Mouse (Mus musculus) CH12.LX (cell line): ENCODE data around the gene Msh3. TPM values are rescaled to one million over a fixed set of nuclear protein-coding genes. Genes with fewer than 3 reads are reported as not detected.

Source experiments
- DNase-seq: peaks from one replicate; pipeline ENCODE4 v3.0.0-alpha.2; 2013; ENCODE audit errors: extremely low read depth
- H3K27ac ChIP-seq: 2 replicates; pipeline ENCODE4 v1.5.1; 2012; ENCODE audit warnings: low read depth, mild to moderate bottlenecking, control low read depth, moderate library complexity; ENCODE audit not compliant: insufficient read depth
- H3K27me3 ChIP-seq: replicated peaks from 2 replicates; pipeline ENCODE3; 2012; ENCODE audit warnings: inconsistent platforms
- H3K36me3 ChIP-seq, 2 experiments: replicated peaks in 1 of 2; 2 replicates each; pipeline versions ENCODE3 to v1.6.1; 2012; ENCODE audit warnings: inconsistent platforms in 1 of 2, low read length in 1 of 2, mild to moderate bottlenecking in 1 of 2, mixed read lengths in 1 of 2, moderate library complexity in 1 of 2; ENCODE audit not compliant: control insufficient read depth in 1 of 2, insufficient read depth in 1 of 2
- H3K4me1 ChIP-seq, 2 experiments: 2 replicates each; pipeline ENCODE4 v1.6.1; 2012; ENCODE audit warnings: inconsistent platforms in 1 of 2, moderate library complexity in 1 of 2; ENCODE audit not compliant: insufficient read depth in 2 of 2, control insufficient read depth in 1 of 2
- H3K4me2 ChIP-seq: 2 replicates; pipeline ENCODE4 v1.6.1; 2012; ENCODE audit warnings: low read depth, mild to moderate bottlenecking, control low read depth; ENCODE audit not compliant: poor library complexity, insufficient read depth, severe bottlenecking
- H3K4me3 ChIP-seq, 3 experiments: fragments of 150-350 bp in 1 of 3; sonication (generic) in 1 of 3; replicated peaks in 1 of 3; 2 replicates each; pipeline versions ENCODE3 to v1.5.1; 2011 to 2012; ENCODE audit warnings: low read depth in 2 of 3, low read length in 2 of 3, mild to moderate bottlenecking in 2 of 3, moderate library complexity in 2 of 3, control low read depth in 1 of 3, improper control_type of control experiment in 1 of 3, inconsistent platforms in 1 of 3, mixed read lengths in 1 of 3; ENCODE audit not compliant: poor library complexity in 1 of 3
- H3K79me2 ChIP-seq: replicated peaks from 2 replicates; pipeline ENCODE4 v1.6.1; 2012; ENCODE audit warnings: mild to moderate bottlenecking, moderate library complexity; ENCODE audit not compliant: control insufficient read depth, poor library complexity, insufficient read depth, severe bottlenecking; ENCODE audit errors: extremely low read depth
- H3K9ac ChIP-seq: 2 replicates; pipeline ENCODE4 v1.6.1; 2012; ENCODE audit warnings: low read depth, mild to moderate bottlenecking, control low read depth, moderate library complexity; ENCODE audit not compliant: insufficient read depth
- H3K9me3 ChIP-seq: replicated peaks from 2 replicates; pipeline ENCODE3; 2012; ENCODE audit warnings: low read length, inconsistent platforms, mixed read lengths
- BHLHE40 ChIP-seq: IDR thresholded peaks from 2 replicates; pipeline ENCODE4 v1.6.1; 2011; ENCODE audit warnings: mild to moderate bottlenecking, low read depth, low read length, improper control_type of control experiment
- CTCF ChIP-seq, 2 experiments: IDR thresholded peaks in 1 of 2; conservative IDR thresholded peaks in 1 of 2; 2 replicates each; pipeline ENCODE4 v1.5.1; 2011 to 2012; ENCODE audit warnings: low read depth in 2 of 2, low read length in 2 of 2, improper control_type of control experiment in 1 of 2, inconsistent platforms in 1 of 2, mild to moderate bottlenecking in 1 of 2, moderate library complexity in 1 of 2
- EP300 ChIP-seq: IDR thresholded peaks from 2 replicates; pipeline ENCODE4 v1.6.1; 2011; ENCODE audit warnings: low read length, improper control_type of control experiment
- ETS1 ChIP-seq: conservative IDR thresholded peaks from 2 replicates; pipeline ENCODE4 v1.6.1; 2012; ENCODE audit warnings: low read depth, mild to moderate bottlenecking, inconsistent platforms, low read length, improper control_type of control experiment, moderate library complexity
- GABPA ChIP-seq: IDR thresholded peaks from 2 replicates; pipeline ENCODE4 v1.6.1; 2012; ENCODE audit warnings: low read depth, low read length, improper control_type of control experiment, inconsistent platforms; ENCODE audit not compliant: insufficient replicate concordance
- HCFC1 ChIP-seq: IDR thresholded peaks from 2 replicates; pipeline ENCODE4 v1.6.1; 2012; ENCODE audit warnings: low read depth, mild to moderate bottlenecking, inconsistent platforms, low read length, improper control_type of control experiment
- IRF4 ChIP-seq: IDR thresholded peaks from 2 replicates; pipeline ENCODE4 v1.6.1; 2014; ENCODE audit warnings: low read depth, mild to moderate bottlenecking, inconsistent platforms, low read length, improper control_type of control experiment
- JUND ChIP-seq: conservative IDR thresholded peaks from 2 replicates; pipeline ENCODE4 v1.6.1; 2011; ENCODE audit warnings: low read depth, low read length, improper control_type of control experiment
- KAT2A ChIP-seq: IDR thresholded peaks from 2 replicates; pipeline ENCODE4 v1.6.1; 2012; ENCODE audit warnings: low read length, improper control_type of control experiment, inconsistent platforms; ENCODE audit not compliant: insufficient replicate concordance
- MAFK ChIP-seq: IDR thresholded peaks from 2 replicates; pipeline ENCODE4 v1.6.1; 2011; ENCODE audit warnings: low read length, improper control_type of control experiment; ENCODE audit not compliant: insufficient replicate concordance
- MAZ ChIP-seq: IDR thresholded peaks from 2 replicates; pipeline ENCODE4 v1.6.1; 2012; ENCODE audit warnings: low read depth, mild to moderate bottlenecking, inconsistent platforms, low read length, improper control_type of control experiment, moderate library complexity
- MXI1 ChIP-seq: IDR thresholded peaks from 2 replicates; pipeline ENCODE4 v1.6.1; 2011; ENCODE audit warnings: mild to moderate bottlenecking, low read depth, low read length, improper control_type of control experiment
- MYC ChIP-seq: IDR thresholded peaks from 2 replicates; pipeline ENCODE4 v1.6.1; 2011; ENCODE audit warnings: low read depth, mild to moderate bottlenecking, improper control_type of control experiment, low read length
- NRF1 ChIP-seq: IDR thresholded peaks from 2 replicates; pipeline ENCODE4 v1.6.1; 2014; ENCODE audit warnings: low read depth, mild to moderate bottlenecking, inconsistent platforms, low read length, improper control_type of control experiment, moderate library complexity
- PAX5 ChIP-seq: IDR thresholded peaks from 2 replicates; pipeline ENCODE4 v1.6.1; 2012; ENCODE audit warnings: low read length, inconsistent platforms, mixed read lengths
- POLR2A ChIP-seq: IDR thresholded peaks from 2 replicates; pipeline ENCODE4 v1.6.1; 2011; ENCODE audit warnings: low read depth, mild to moderate bottlenecking, improper control_type of control experiment, low read length
- POLR2AphosphoS2 ChIP-seq: IDR thresholded peaks from 2 replicates; pipeline ENCODE4 v1.6.1; 2011; ENCODE audit warnings: low read depth, low read length, improper control_type of control experiment
- SMC3 ChIP-seq: IDR thresholded peaks from 2 replicates; pipeline ENCODE4 v1.6.1; 2011; ENCODE audit warnings: low read depth, low read length, improper control_type of control experiment
- TBP ChIP-seq: conservative IDR thresholded peaks from 2 replicates; pipeline ENCODE4 v1.6.1; 2011; ENCODE audit warnings: low read depth, low read length, improper control_type of control experiment
- TCF12 ChIP-seq: IDR thresholded peaks from 2 replicates; pipeline ENCODE4 v1.6.1; 2014; ENCODE audit warnings: low read depth, mild to moderate bottlenecking, inconsistent platforms, low read length, improper control_type of control experiment
- USF1 ChIP-seq: IDR thresholded peaks from 2 replicates; pipeline ENCODE4 v1.6.1; 2014; ENCODE audit warnings: low read depth, mild to moderate bottlenecking, inconsistent platforms, low read length, improper control_type of control experiment
- ZC3H11A ChIP-seq: IDR thresholded peaks from 2 replicates; pipeline ENCODE4 v1.6.1; 2012; ENCODE audit warnings: low read depth, mild to moderate bottlenecking, inconsistent platforms, low read length, improper control_type of control experiment
- ZKSCAN1 ChIP-seq: IDR thresholded peaks from 2 replicates; pipeline ENCODE4 v1.6.1; 2012; ENCODE audit warnings: low read depth, inconsistent platforms, low read length, improper control_type of control experiment, borderline replicate concordance
- ZMIZ1 ChIP-seq: IDR thresholded peaks from 2 replicates; pipeline ENCODE4 v1.6.1; 2012; ENCODE audit warnings: low read depth, mild to moderate bottlenecking, inconsistent platforms, low read length, improper control_type of control experiment
- ZNF384 ChIP-seq: IDR thresholded peaks from 2 replicates; pipeline ENCODE4 v1.6.1; 2012; ENCODE audit warnings: low read depth, low read length, improper control_type of control experiment, inconsistent platforms
- dilution Hi-C: fragments of 300-500 bp; cut with MboI; formaldehyde crosslinking; loops from 2 replicates; pipeline ENCODE4 v1.14.3; 2020; ENCODE audit warnings: low sequenced_read_pairs; ENCODE audit not compliant: extremely low pct_unique_long_range_greater_than_20kb, extremely low pct_ligation_motif_present
- in situ Hi-C: fragments of 300-500 bp; cut with MboI; formaldehyde crosslinking; loops from 3 replicates; pipeline ENCODE4 v1.14.3; 2019; ENCODE audit warnings: low sequenced_read_pairs, low pct_ligation_motif_present, low pct_unique_long_range_greater_than_20kb, mixed read lengths
- polyA plus RNA-seq: library from polyadenylated mRNA; unstranded; fragments of >175 nt; gene quantifications from 2 replicates; pipeline ENCODE4 v1.2.1, GENCODE M21; 2012; ENCODE audit warnings: low read depth; ENCODE audit not compliant: insufficient read length
- total RNA-seq, 2 experiments: library from RNA; depleted of rRNA; stranded (reverse); fragments of 300-350 nt in 1 of 2; fragments of >200 nt in 1 of 2; gene quantifications; 2 replicates each; pipeline ENCODE4 v1.2.3; 2012 to 2014

Msh3 gene
- total and polyA plus RNA-seq, 3 experiments = 13.7 to 27.0 (median 18.3) TPM

GRCm38 (mm10) chr13:92241426-92241825 is 113.4 kb downstream of the Msh3 start (continued):
- TF ChIP-seq MYC (no peak), MAZ (no peak), MAFK (peak; percentile 56; the same call in 1 of the 2 replicates), TBP (no peak), IRF4 (peak; percentile 75), POLR2AphosphoS2 (no peak), GABPA (no peak), MXI1 (no peak)

- TF ChIP-seq POLR2A = no peak
- TF ChIP-seq TBP = no peak
- TF ChIP-seq MXI1 = no peak
- TF ChIP-seq JUND = no peak
- no peak for TF ChIP-seq MAFK
- TF ChIP-seq ZNF384 = no peak
- no peak for TF ChIP-seq TCF12
- no peak for TF ChIP-seq GABPA
- no peak for TF ChIP-seq HCFC1
- no peak for TF ChIP-seq EP300
- no peak for TF ChIP-seq MYC
- TF ChIP-seq CTCF (conservative IDR thresholded peaks at IDR 0.05 in 1 of 2, IDR thresholded peaks at IDR 0.05 in 1 of 2; ENCODE audit: low read depth in 2 of 2, low read length in 2 of 2) = no peak
- no peak for TF ChIP-seq ZMIZ1
- no peak for TF ChIP-seq KAT2A
- no peak for TF ChIP-seq PAX5
- TF ChIP-seq USF1 = no peak
- TF ChIP-seq, all 38 proteins: peak for 0
- no peaks in the 10 kb centered on the region for H3K79me2 ChIP-seq
- no peak overlapping the region for H3K4me2 ChIP-seq
- H3K9me3 ChIP-seq = no peaks in the 10 kb centered on the region
- dilution Hi-C loops (no loop called here), in situ Hi-C loops (no loop called here)
- H3K36me3 ChIP-seq = peaks cover 0 to 59% of the 10 kb centered on the region in 2 experiments
- H3K4me1 ChIP-seq = peaks cover 9 to 12% of the 10 kb centered on the region in 2 experiments; a peak in 3 of 4 replicates
- no peak overlapping the region for H3K4me3 ChIP-seq
- no peaks in the 10 kb centered on the region for H3K27me3 ChIP-seq
- no peak overlapping the region for H3K9ac ChIP-seq
- no peak overlapping the region for H3K27ac ChIP-seq
- DNase-seq = no peak
These were observed 116.9 kb downstream of the Msh3 start for GRCm38 (mm10) chr13:92237887-92238286.

- Histone ChIP-seq H3K27ac (no peak overlapping the region), H3K79me2 (no peaks in the 10 kb centered on the region), H3K27me3 (no peaks in the 10 kb centered on the region), H3K4me1 (peaks cover 7 to 8% of the 10 kb centered on the region in 2 experiments; a peak in 3 of 4 replicates), H3K9ac (no peak overlapping the region), H3K36me3 (peaks cover 0 to 58% of the 10 kb centered on the region in 2 experiments), H3K9me3 (no peaks in the 10 kb centered on the region), H3K4me2 (no peak overlapping the region), H3K4me3 (no peak overlapping the region)
- TF ChIP-seq ETS1 (no peak), JUND (no peak), ZKSCAN1 (no peak), IRF4 (no peak), KAT2A (no peak), ZC3H11A (no peak), SMC3 (no peak), NRF1 (no peak), MXI1 (no peak), BHLHE40 (no peak), CTCF (conservative IDR thresholded peaks at IDR 0.05 in 1 of 2, IDR thresholded peaks at IDR 0.05 in 1 of 2; ENCODE audit: low read depth in 2 of 2, low read length in 2 of 2) (no peak), USF1 (no peak), HCFC1 (no peak), TBP (no peak), EP300 (no peak), POLR2A (no peak)
- no peak for DNase-seq
- dilution Hi-C loops = no loop called here
- in situ Hi-C loops = no loop called here
These were observed 117.8 kb downstream of the Msh3 start for GRCm38 (mm10) chr13:92237016-92237415.
